Mouse (Mus musculus) MEL (cell line): ENCODE data around the gene Mlycd.

Source experiments
- GABPA ChIP-seq: IDR thresholded peaks from 2 replicates; pipeline ENCODE4 v1.6.1; 2012; ENCODE audit warnings: low read depth, mild to moderate bottlenecking, inconsistent platforms, low read length, improper control_type of control experiment, moderate library complexity
- POLR2A ChIP-seq, 2 experiments: IDR thresholded peaks; 2 replicates each; pipeline ENCODE4 v1.6.1; 2011 to 2012; ENCODE audit warnings: low read length in 2 of 2, mild to moderate bottlenecking in 2 of 2, control low read depth in 1 of 2, improper control_type of control experiment in 1 of 2, low read depth in 1 of 2, moderate library complexity in 1 of 2; ENCODE audit not compliant: control insufficient read depth in 1 of 2, insufficient read depth in 1 of 2, poor library complexity in 1 of 2
- USF2 ChIP-seq, 2 experiments: IDR thresholded peaks; 2 replicates each; pipeline ENCODE4 v1.6.1; 2011 to 2012; ENCODE audit warnings: improper control_type of control experiment in 2 of 2, low read length in 2 of 2, borderline replicate concordance in 1 of 2, inconsistent platforms in 1 of 2, low read depth in 1 of 2, mild to moderate bottlenecking in 1 of 2; ENCODE audit not compliant: insufficient read depth in 1 of 2

GRCm38 (mm10) chr8:119436933-119437332 is 42.3 kb downstream of the Mlycd start:
- no peak; a peak in 1 of 4 replicates for TF ChIP-seq POLR2A (IDR thresholded peaks at IDR 0.05; ENCODE audit: control insufficient read depth in 1 of 2, insufficient read depth in 1 of 2, low read depth in 1 of 2, low read length in 2 of 2, poor library complexity in 1 of 2)
- no peak for TF ChIP-seq USF2 (IDR thresholded peaks at IDR 0.05; ENCODE audit: borderline replicate concordance in 1 of 2, insufficient read depth in 1 of 2, low read depth in 1 of 2, low read length in 2 of 2)
- no peak for TF ChIP-seq GABPA
